Mouse (Mus musculus) myocyte (in vitro differentiated cells): Measurements from ENCODE around the gene 1700016H13Rik. TPM values are rescaled to one million over a fixed set of nuclear protein-coding genes. Genes with fewer than 3 reads are reported as not detected.

ENCODE experiments used
- H3K27me3 ChIP-seq: one replicate; pipeline ENCODE4 v1.6.1; 2011; ENCODE audit not compliant: control insufficient read depth, insufficient read depth, insufficient read length
- H3K36me3 ChIP-seq: one replicate; pipeline ENCODE4 v1.6.1; 2011; ENCODE audit not compliant: control insufficient read depth, insufficient read depth
- H3K4me2 ChIP-seq: one replicate; pipeline ENCODE4 v1.6.1; 2011; ENCODE audit warnings: low read depth, control low read depth
- H3K4me3 ChIP-seq: one replicate; pipeline ENCODE4 v1.5.1; 2011; ENCODE audit warnings: mild to moderate bottlenecking, control low read depth, moderate library complexity
- H3K79me2 ChIP-seq: one replicate; pipeline ENCODE4 v1.6.1; 2011; ENCODE audit not compliant: control insufficient read depth, insufficient read depth
- H3ac ChIP-seq: one replicate; pipeline ENCODE4 v1.6.1; 2011; ENCODE audit not compliant: control insufficient read depth, insufficient read length
- CEBPB ChIP-seq: IDR thresholded peaks from 2 replicates; pipeline ENCODE4 v1.6.1; 2011; ENCODE audit warnings: mild to moderate bottlenecking, moderate library complexity; ENCODE audit not compliant: poor library complexity, insufficient read depth, severe bottlenecking
- E2F4 ChIP-seq: IDR thresholded peaks from one replicate; pipeline ENCODE4 v1.6.1; 2011; ENCODE audit warnings: mild to moderate bottlenecking, control low read depth, moderate library complexity; ENCODE audit not compliant: insufficient read depth
- MAX ChIP-seq: IDR thresholded peaks from one replicate; pipeline ENCODE4 v1.6.1; 2011; ENCODE audit warnings: low read depth, mild to moderate bottlenecking, control low read depth
- MYOD1 ChIP-seq, 3 experiments: IDR thresholded peaks; one replicate each; pipeline ENCODE4 v1.6.1; 2011; ENCODE audit warnings: control low read depth in 2 of 3, low read depth in 2 of 3, mild to moderate bottlenecking in 2 of 3, moderate library complexity in 1 of 3; ENCODE audit not compliant: insufficient read length in 2 of 3, control insufficient read depth in 1 of 3
- MYOG ChIP-seq, 3 experiments: IDR thresholded peaks; one replicate each; pipeline ENCODE4 v1.6.1; 2011; ENCODE audit warnings: control low read depth in 2 of 3, low read depth in 2 of 3, mild to moderate bottlenecking in 2 of 3; ENCODE audit not compliant: insufficient read length in 2 of 3, control insufficient read depth in 1 of 3, insufficient read depth in 1 of 3
- POLR2A ChIP-seq: IDR thresholded peaks from one replicate; pipeline ENCODE4 v1.6.1; 2011; ENCODE audit warnings: low read depth, mild to moderate bottlenecking, control low read depth, moderate library complexity; ENCODE audit not compliant: insufficient read length
- POLR2AphosphoS2 ChIP-seq: IDR thresholded peaks from one replicate; pipeline ENCODE4 v1.6.1; 2011; ENCODE audit warnings: low read depth, control low read depth; ENCODE audit not compliant: insufficient read length
- REST ChIP-seq: IDR thresholded peaks from one replicate; pipeline ENCODE4 v1.6.1; 2011; ENCODE audit warnings: mild to moderate bottlenecking, control low read depth, moderate library complexity; ENCODE audit not compliant: insufficient read depth, insufficient read length
- SRF ChIP-seq: IDR thresholded peaks from one replicate; pipeline ENCODE4 v1.6.1; 2011; ENCODE audit warnings: low read depth; ENCODE audit not compliant: control insufficient read depth, insufficient read length
- TCF12 ChIP-seq: IDR thresholded peaks from one replicate; pipeline ENCODE4 v1.6.1; 2011; ENCODE audit warnings: mild to moderate bottlenecking, control low read depth; ENCODE audit not compliant: poor library complexity, insufficient read depth, severe bottlenecking
- TCF3 ChIP-seq: IDR thresholded peaks from one replicate; pipeline ENCODE4 v1.6.1; 2011; ENCODE audit warnings: low read depth, control low read depth; ENCODE audit not compliant: insufficient read length
- USF1 ChIP-seq: IDR thresholded peaks from one replicate; pipeline ENCODE4 v1.6.1; 2011; ENCODE audit warnings: low read depth, mild to moderate bottlenecking, control low read depth, moderate library complexity
- polyA plus RNA-seq: library from polyadenylated mRNA; unstranded; fragments of >200 nt; fragmentation: generic; extraction: Trizol; gene quantifications from one replicate; pipeline ENCODE4 v1.2.1, GENCODE M21; 2012; ENCODE audit warnings: missing spikeins

Gene 1700016H13Rik
- polyA plus RNA-seq, 1 experiment: not detected

- Histone ChIP-seq H3K4me3 (no peak overlapping the region), H3K36me3 (no peaks in the 10 kb centered on the region), H3K79me2 (no peaks in the 10 kb centered on the region), H3K4me2 (no peak overlapping the region), H3ac (no peak overlapping the region), H3K27me3 (no peaks in the 10 kb centered on the region)
- TF ChIP-seq TCF12 (no peak), REST (no peak), MAX (no peak), CEBPB (no peak), MYOG (IDR thresholded peaks at IDR 0.05; ENCODE audit: control insufficient read depth in 1 of 3, insufficient read depth in 1 of 3, insufficient read length in 2 of 3, low read depth in 2 of 3) (no peak), USF1 (no peak), POLR2AphosphoS2 (no peak), E2F4 (no peak), TCF3 (no peak), POLR2A (no peak), MYOD1 (IDR thresholded peaks at IDR 0.05; ENCODE audit: control insufficient read depth in 1 of 3, insufficient read length in 2 of 3, low read depth in 2 of 3) (no peak), SRF (no peak)
These were observed 41.5 kb downstream of the 1700016H13Rik start for GRCm38 (mm10) chr5:103614356-103614755.

- Histone ChIP-seq H3K79me2 (no peaks in the 10 kb centered on the region), H3K36me3 (no peaks in the 10 kb centered on the region), H3K4me2 (no peak overlapping the region), H3K27me3 (peaks cover 11% of the 10 kb centered on the region), H3ac (no peak overlapping the region), H3K4me3 (no peak overlapping the region)
- TF ChIP-seq TCF3: no peak
- TF ChIP-seq MAX: no peak
- TF ChIP-seq MYOG (IDR thresholded peaks at IDR 0.05; ENCODE audit: control insufficient read depth in 1 of 3, insufficient read depth in 1 of 3, insufficient read length in 2 of 3, low read depth in 2 of 3): no peak
- TF ChIP-seq POLR2A: no peak
- no peak for TF ChIP-seq SRF
- TF ChIP-seq MYOD1 (IDR thresholded peaks at IDR 0.05; ENCODE audit: control insufficient read depth in 1 of 3, insufficient read length in 2 of 3, low read depth in 2 of 3): no peak
These were observed 43.5 kb downstream of the 1700016H13Rik start for GRCm38 (mm10) chr5:103612316-103612715.

DNA sequence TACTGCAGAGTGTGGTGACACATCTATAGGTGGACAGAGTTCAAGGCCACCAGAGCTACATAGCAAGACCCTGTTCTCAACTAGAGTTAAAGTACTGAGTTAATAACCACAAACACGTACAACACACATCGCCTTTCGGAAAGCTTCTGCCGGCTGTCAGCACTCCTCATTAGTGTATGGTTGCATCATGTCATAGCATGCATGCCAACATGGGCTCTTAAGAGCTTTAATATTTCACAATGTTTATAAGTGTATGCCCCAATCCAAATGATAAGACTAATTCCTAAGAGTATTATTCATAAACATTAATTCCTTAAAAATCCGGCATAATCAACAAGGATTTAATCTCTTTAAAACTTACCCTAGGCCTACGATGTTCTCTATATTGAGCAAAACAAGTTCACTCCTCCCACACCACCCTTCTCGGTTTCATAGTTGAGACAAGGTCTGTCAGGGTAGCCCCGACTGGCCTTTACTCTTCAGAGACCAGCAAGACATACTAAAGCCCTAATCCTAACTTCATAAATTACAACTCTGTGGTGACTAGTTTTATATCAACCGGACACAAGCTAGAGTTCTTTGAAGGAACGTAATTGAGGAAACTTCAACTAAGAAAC lies 44.8 kb downstream of the 1700016H13Rik start:
- H3K27me3 ChIP-seq: peaks cover 11% of the 10 kb centered on the region
- no peaks in the 10 kb centered on the region for H3K79me2 ChIP-seq
- H3K4me3 ChIP-seq: no peak overlapping the region
- H3ac ChIP-seq: no peak overlapping the region
- H3K4me2 ChIP-seq: no peak overlapping the region
- no peaks in the 10 kb centered on the region for H3K36me3 ChIP-seq
- no peak for TF ChIP-seq REST
- TF ChIP-seq E2F4: no peak
- no peak for TF ChIP-seq CEBPB
- no peak for TF ChIP-seq TCF3

GRCm38 (mm10) chr5:103610148-103610547 lies 45.7 kb downstream of the 1700016H13Rik start:
- peaks cover 11% of the 10 kb centered on the region for H3K27me3 ChIP-seq
- no peak overlapping the region for H3K4me3 ChIP-seq
- H3K4me2 ChIP-seq: no peak overlapping the region
- TF ChIP-seq MYOD1 (IDR thresholded peaks at IDR 0.05; ENCODE audit: control insufficient read depth in 1 of 3, insufficient read length in 2 of 3, low read depth in 2 of 3) (no peak), REST (no peak), SRF (no peak), TCF12 (no peak), E2F4 (no peak), MYOG (IDR thresholded peaks at IDR 0.05; ENCODE audit: control insufficient read depth in 1 of 3, insufficient read depth in 1 of 3, insufficient read length in 2 of 3, low read depth in 2 of 3) (no peak), POLR2A (no peak), POLR2AphosphoS2 (no peak), MAX (no peak), CEBPB (no peak), TCF3 (no peak), USF1 (no peak)
- no peaks in the 10 kb centered on the region for H3K36me3 ChIP-seq
- H3ac ChIP-seq: no peak overlapping the region
- H3K79me2 ChIP-seq: no peaks in the 10 kb centered on the region

GRCm38 (mm10) chr5:103605707-103606106 lies 50.1 kb downstream of the 1700016H13Rik start:
- no peak overlapping the region for H3K4me3 ChIP-seq
- no peaks in the 10 kb centered on the region for H3K36me3 ChIP-seq
- H3K4me2 ChIP-seq: no peak overlapping the region
- H3K79me2 ChIP-seq: no peaks in the 10 kb centered on the region
- no peak overlapping the region for H3ac ChIP-seq
- H3K27me3 ChIP-seq: peaks cover 11% of the 10 kb centered on the region
- TF ChIP-seq POLR2A (no peak), E2F4 (no peak), MYOD1 (IDR thresholded peaks at IDR 0.05; ENCODE audit: control insufficient read depth in 1 of 3, insufficient read length in 2 of 3, low read depth in 2 of 3) (no peak)
